Mouse (Mus musculus) brain, embryonic 14.5 days (tissue): ENCODE measurements around the gene Gm28230. TPM values are rescaled to one million over a fixed set of nuclear protein-coding genes. Genes with fewer than 3 reads are reported as not detected.
A peak's percentile ranks its signal among the peaks of the same experiment; 100 is the strongest.

Experiments
- DNase-seq: peaks from one replicate; pipeline ENCODE4 v3.0.0-alpha.2; 2011; ENCODE audit warnings: low read depth
- CTCF ChIP-seq: fragments of 200-500 bp; IDR thresholded peaks from 2 replicates; pipeline ENCODE4 v1.5.1; 2012; ENCODE audit warnings: inconsistent platforms, mild to moderate bottlenecking, moderate library complexity, borderline replicate concordance; ENCODE audit not compliant: insufficient read depth, insufficient read length; ENCODE audit errors: extremely low read depth
- POLR2A ChIP-seq: fragments of 200-500 bp; IDR thresholded peaks from 2 replicates; pipeline ENCODE4 v1.6.1; 2012; ENCODE audit warnings: mild to moderate bottlenecking, inconsistent platforms, borderline replicate concordance; ENCODE audit not compliant: poor library complexity, insufficient read depth, insufficient read length, severe bottlenecking; ENCODE audit errors: extremely low read depth
- polyA plus RNA-seq: library from polyadenylated mRNA; depleted of rRNA; stranded (reverse); fragments of >200 nt; gene quantifications from 2 replicates; pipeline ENCODE4 v1.2.3, GENCODE M21; 2012

Gm28230 gene
- polyA plus RNA-seq, 1 experiment = 1.7 TPM

- DNase-seq = peak; percentile 22
- TF ChIP-seq POLR2A = no peak
- no peak for TF ChIP-seq CTCF
Observed at GRCm38 (mm10) chr2:74734996-74735811, 8.7 kb downstream of the Gm28230 start.

GRCm38 (mm10) chr2:74735851-74736687 lies 9.5 kb downstream of the Gm28230 start:
- TF ChIP-seq POLR2A (no peak), CTCF (no peak)
- DNase-seq = peak; percentile 32

GRCm38 (mm10) chr2:74736688-74737577 lies 10.4 kb downstream of the Gm28230 start:
- no peak for TF ChIP-seq CTCF
- TF ChIP-seq POLR2A = no peak
- peak; percentile 24 for DNase-seq

GRCm38 (mm10) chr2:74737578-74738070 lies 11.1 kb downstream of the Gm28230 start:
- DNase-seq = peak; percentile 28
- no peak for TF ChIP-seq CTCF
- no peak for TF ChIP-seq POLR2A

DNA sequence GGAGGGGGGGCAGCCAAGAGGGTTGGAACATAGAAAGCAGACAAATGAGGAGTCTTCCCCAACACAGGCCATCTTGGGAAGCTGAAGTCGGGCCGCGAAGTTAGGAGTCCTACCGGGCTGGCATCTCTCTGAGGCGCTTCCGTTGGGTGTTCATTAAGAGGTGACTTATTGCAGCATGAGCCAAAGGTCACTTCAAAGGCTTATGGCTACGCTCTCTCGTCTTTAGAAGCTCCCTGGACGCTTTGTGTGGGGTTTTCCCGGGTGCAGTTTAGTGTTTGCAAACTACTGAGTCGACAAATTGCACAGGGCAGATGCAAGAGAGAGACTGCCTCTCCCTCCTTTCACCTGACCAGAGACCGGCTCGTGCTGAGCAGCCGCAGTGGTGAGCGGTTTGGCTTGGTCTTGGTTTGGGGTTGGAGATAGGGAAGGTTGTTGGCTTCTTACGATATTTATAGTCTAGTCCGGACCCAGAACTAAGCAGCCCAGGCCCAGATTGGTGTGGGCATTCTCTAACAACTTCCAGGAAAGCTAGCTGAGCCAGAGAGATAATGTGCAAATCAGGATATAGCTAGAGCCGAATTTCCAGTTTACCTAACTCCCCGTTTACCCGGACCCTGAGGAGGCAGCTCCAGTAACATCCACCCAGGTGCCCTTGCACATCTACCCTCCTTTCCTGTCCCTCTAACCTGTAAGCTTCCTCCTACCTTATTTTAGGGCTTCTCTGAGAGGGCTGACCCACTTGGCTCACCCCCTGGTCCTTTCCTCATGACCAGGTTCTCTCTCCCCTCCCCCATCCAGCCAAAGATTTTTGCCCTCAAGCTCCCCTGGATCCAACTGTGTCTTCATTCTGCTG lies 12.3 kb downstream of the Gm28230 start:
- peak; percentile 4 for DNase-seq
- TF ChIP-seq POLR2A (no peak), CTCF (no peak)

DNA sequence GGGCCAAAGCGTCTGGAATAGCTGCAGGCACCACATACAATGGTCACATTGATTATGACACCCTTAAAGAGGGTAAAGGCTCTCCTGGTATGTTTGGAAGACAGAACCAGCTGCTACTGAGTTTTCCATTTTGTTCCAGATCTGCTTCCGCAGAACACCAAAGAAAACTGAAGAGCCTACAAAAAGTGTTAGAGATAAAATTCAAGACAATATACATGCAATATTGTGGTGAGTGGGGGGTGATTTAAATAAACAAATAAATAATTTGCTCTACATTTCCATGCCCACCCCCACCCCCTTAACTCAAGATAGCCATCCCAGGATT lies 12.9 kb downstream of the Gm28230 start:
- TF ChIP-seq CTCF (no peak), POLR2A (no peak)

GRCm38 (mm10) chr2:74739869-74740268 lies 13.3 kb downstream of the Gm28230 start:
- TF ChIP-seq CTCF = no peak
- TF ChIP-seq POLR2A = no peak
- DNase-seq = peak; percentile 17

More for the DNA sequence above, 12.9 kb downstream of the Gm28230 start:
- DNase-seq = no peak

- DNase-seq = peak; percentile 49
- no peak for TF ChIP-seq POLR2A
- no peak for TF ChIP-seq CTCF
Observed at GRCm38 (mm10) chr2:74740311-74741091, 14.0 kb downstream of the Gm28230 start.

GRCm38 (mm10) chr2:74741252-74741978 lies 14.9 kb downstream of the Gm28230 start:
- peak; percentile 2 for DNase-seq
- TF ChIP-seq POLR2A (no peak), CTCF (no peak)

GRCm38 (mm10) chr2:74741979-74742277 lies 15.4 kb downstream of the Gm28230 start:
- DNase-seq = no peak
- no peak for TF ChIP-seq POLR2A
- no peak for TF ChIP-seq CTCF
